Mouse (Mus musculus) Patski (cell line): ENCODE data around the gene Cep135. TPM values are rescaled to one million over a fixed set of nuclear protein-coding genes. Genes with fewer than 3 reads are reported as not detected.

Experiments used
- ATAC-seq: fragments of 100-300 bp; one replicate; pipeline ENCODE4 v1.8.0; 2021
- CTCF ChIA-PET: fragments of 350-600 bp; sonication (Branson Sonifier 250); formaldehyde crosslinking; loops from one replicate; lab custom pipeline; 2022; ENCODE audit warnings: inconsistent platforms; lab: Charles Lee
- POLR2A ChIA-PET: fragments of 350-600 bp; sonication (Branson Sonifier 250); formaldehyde crosslinking; loops from one replicate; lab custom pipeline; 2022; ENCODE audit warnings: antibody characterized with exemption, inconsistent platforms; lab: Charles Lee
- DNase-seq: peaks from one replicate; pipeline ENCODE4 v3.0.0-alpha.2; 2011; ENCODE audit warnings: low read depth, low spot score
- H3K27me3 ChIP-seq: fragments of 371-371 bp; one replicate; pipeline ENCODE4 v1.5.1; 2021
- CTCF ChIP-seq: fragments of 100-300 bp; IDR thresholded peaks from one replicate; pipeline ENCODE4 v1.5.1; 2021
- in situ Hi-C: fragments of 300-500 bp; cut with MboI; formaldehyde crosslinking; loops from 3 replicates; pipeline ENCODE4 v1.11.1; 2018; ENCODE audit warnings: low pct_unique_long_range_greater_than_20kb, mixed read lengths
- polyA plus RNA-seq: library from polyadenylated mRNA; unstranded; gene quantifications from one replicate; pipeline ENCODE4 v1.2.3, GENCODE M21; 2021

The Cep135 gene
- polyA plus RNA-seq, 1 experiment from 2014 or later: 10.1 TPM

GRCm38 (mm10) chr5:76591885-76592284 is 3.4 kb downstream of the Cep135 start:
- POLR2A ChIA-PET: no interaction called here
- no peaks in the 10 kb centered on the region for H3K27me3 ChIP-seq
- DNase-seq: no peak
- peak; percentile 58 for TF ChIP-seq CTCF
- in situ Hi-C loops: no loop called here
- ATAC-seq: no peak
- CTCF ChIA-PET: interaction anchor here (0.9 to 1.4 kb wide), 2 partner anchors 12 to 34 kb away, joined by 3 to 4 read pairs; no protein-coding TSS in a partner anchor

- POLR2A ChIA-PET: no interaction called here
- DNase-seq: no peak
- no peak for TF ChIP-seq CTCF
- no peak for ATAC-seq
- H3K27me3 ChIP-seq: no peaks in the 10 kb centered on the region
- CTCF ChIA-PET: interaction anchor here (0.6 to 1.3 kb wide), 3 partner anchors 9 to 676 kb away, joined by 3 read pairs; no protein-coding TSS in a partner anchor
- in situ Hi-C loops: no loop called here
These were observed 21.3 kb downstream of the Cep135 start for GRCm38 (mm10) chr5:76609702-76610370.

GRCm38 (mm10) chr5:76612867-76613499 is 24.5 kb downstream of the Cep135 start:
- POLR2A ChIA-PET: no interaction called here
- no peaks in the 10 kb centered on the region for H3K27me3 ChIP-seq
- in situ Hi-C loops: no loop called here
- no peak for ATAC-seq
- TF ChIP-seq CTCF: no peak
- CTCF ChIA-PET: interaction anchor here (0.6 to 1.8 kb wide), 3 partner anchors 10 to 32 kb away, joined by 3 to 5 read pairs (median 3); no protein-coding TSS in a partner anchor
- no peak for DNase-seq

- DNase-seq: no peak
- in situ Hi-C loops: no loop called here
- H3K27me3 ChIP-seq: no peaks in the 10 kb centered on the region
- TF ChIP-seq CTCF: no peak
- ATAC-seq: no peak
- CTCF ChIA-PET: interaction anchor here (1.0 to 3.5 kb wide), 5 partner anchors 13 to 28 kb away, joined by 3 to 15 read pairs (median 6); partner anchors contain the start of gene Cep135
- POLR2A ChIA-PET: interaction anchor here (0.7 kb wide), 1 partner anchor 12 kb away, joined by 5 read pairs; no protein-coding TSS in a partner anchor
These were observed 26.8 kb downstream of the Cep135 start for GRCm38 (mm10) chr5:76615276-76615675.

GRCm38 (mm10) chr5:76616196-76616747 is 27.8 kb downstream of the Cep135 start:
- DNase-seq (no peak), ATAC-seq (no peak)
- in situ Hi-C loops: no loop called here
- no peak for TF ChIP-seq CTCF
- CTCF ChIA-PET: interaction anchor here (0.7 to 3.5 kb wide), 4 partner anchors 9 to 27 kb away, joined by 3 to 15 read pairs (median 8); no protein-coding TSS in a partner anchor
- H3K27me3 ChIP-seq: no peaks in the 10 kb centered on the region
- POLR2A ChIA-PET: no interaction called here

GRCm38 (mm10) chr5:76618750-76619149 is 30.3 kb downstream of the Cep135 start:
- CTCF ChIA-PET: interaction anchor here (1.0 to 1.3 kb wide), 2 partner anchors 9 to 13 kb away, joined by 3 read pairs; no protein-coding TSS in a partner anchor
- POLR2A ChIA-PET: no interaction called here
- no peak for TF ChIP-seq CTCF
- H3K27me3 ChIP-seq: no peaks in the 10 kb centered on the region
- DNase-seq (no peak), ATAC-seq (no peak)
- in situ Hi-C loops: no loop called here

- POLR2A ChIA-PET: no interaction called here
- no peak for TF ChIP-seq CTCF
- DNase-seq: no peak
These were observed 35.3 kb downstream of the Cep135 start for GRCm38 (mm10) chr5:76623759-76624158.

GRCm38 (mm10) chr5:76627770-76628169 is 39.3 kb downstream of the Cep135 start:
- no peak for DNase-seq
- ATAC-seq: no peak
- no peaks in the 10 kb centered on the region for H3K27me3 ChIP-seq
- TF ChIP-seq CTCF: no peak
- ChIA-PET POLR2A (no interaction called here), CTCF (interaction anchor here (3.8 kb wide), 1 partner anchor 12 kb away, joined by 15 read pairs; no protein-coding TSS in a partner anchor)
- in situ Hi-C loops: no loop called here

More at GRCm38 (mm10) chr5:76623759-76624158, 35.3 kb downstream of the Cep135 start:
- ATAC-seq: no peak
- in situ Hi-C loops: no loop called here
- CTCF ChIA-PET: no interaction called here
- no peaks in the 10 kb centered on the region for H3K27me3 ChIP-seq

GRCm38 (mm10) chr5:76634012-76634411 is 45.5 kb downstream of the Cep135 start:
- no peak for ATAC-seq
- no peaks in the 10 kb centered on the region for H3K27me3 ChIP-seq
- no peak for DNase-seq
- TF ChIP-seq CTCF: no peak
- in situ Hi-C loops: no loop called here
- CTCF ChIA-PET: interaction anchor here (0.8 to 1.3 kb wide), 2 partner anchors 8 to 9 kb away, joined by 3 read pairs; no protein-coding TSS in a partner anchor
- POLR2A ChIA-PET: interaction anchor here (0.7 to 1.5 kb wide), 2 partner anchors 8 to 11 kb away, joined by 3 read pairs; no protein-coding TSS in a partner anchor

- H3K27me3 ChIP-seq: no peaks in the 10 kb centered on the region
- POLR2A ChIA-PET: interaction anchor here (1.5 kb wide), 1 partner anchor 9 kb away, joined by 3 read pairs; no protein-coding TSS in a partner anchor
- in situ Hi-C loops: no loop called here
- ATAC-seq: no peak
- CTCF ChIA-PET: no interaction called here
- DNase-seq: no peak
- TF ChIP-seq CTCF: no peak
These were observed 47.1 kb downstream of the Cep135 start for GRCm38 (mm10) chr5:76635592-76635991.
